Mouse (Mus musculus) testis, adult 2 months (tissue): ENCODE data around the gene Retn. TPM values are rescaled to one million over a fixed set of nuclear protein-coding genes. Genes with fewer than 3 reads are reported as not detected.

Source experiments
- H3K27ac ChIP-seq: fragments of 200-500 bp; 2 replicates; pipeline ENCODE4 v1.5.1; 2012; ENCODE audit warnings: low read depth, low read length; ENCODE audit not compliant: control insufficient read depth, insufficient read depth
- H3K27me3 ChIP-seq: fragments of 200-500 bp; 2 replicates; pipeline ENCODE4 v1.6.1; 2012; ENCODE audit warnings: mild to moderate bottlenecking, low read length, moderate library complexity; ENCODE audit not compliant: control insufficient read depth, insufficient read depth
- H3K36me3 ChIP-seq: fragments of 200-500 bp; 2 replicates; pipeline ENCODE4 v1.6.1; 2012; ENCODE audit warnings: mild to moderate bottlenecking, low read length; ENCODE audit not compliant: control insufficient read depth, insufficient read depth
- H3K4me1 ChIP-seq: fragments of 200-500 bp; 2 replicates; pipeline ENCODE4 v1.6.1; 2012; ENCODE audit warnings: low read length; ENCODE audit not compliant: control insufficient read depth, insufficient read depth
- H3K4me3 ChIP-seq: fragments of 200-500 bp; 2 replicates; pipeline ENCODE4 v1.5.1; 2012; ENCODE audit warnings: low read depth, mild to moderate bottlenecking, low read length, moderate library complexity, mixed read lengths; ENCODE audit not compliant: control insufficient read depth
- CTCF ChIP-seq: fragments of 200-500 bp; IDR thresholded peaks from 2 replicates; pipeline ENCODE4 v1.5.1; 2012; ENCODE audit warnings: low read depth, mild to moderate bottlenecking, inconsistent platforms, low read length, moderate library complexity; ENCODE audit not compliant: control insufficient read depth, insufficient read depth, insufficient replicate concordance
- POLR2A ChIP-seq: fragments of 200-500 bp; IDR thresholded peaks from 2 replicates; pipeline ENCODE4 v1.6.1; 2012; ENCODE audit warnings: low read depth, mild to moderate bottlenecking, inconsistent platforms, low read length, moderate library complexity; ENCODE audit not compliant: control insufficient read depth
- polyA plus RNA-seq: library from polyadenylated mRNA; depleted of rRNA; stranded (reverse); fragments of >200 nt; gene quantifications from 2 replicates; pipeline ENCODE4 v1.2.3, GENCODE M21; 2012; rRNA removed

The Retn gene
- polyA plus RNA-seq, 1 experiment: 3.7 TPM

GRCm38 (mm10) chr8:3687537-3687936, 32.0 kb downstream of the Retn start:
- TF ChIP-seq POLR2A (no peak), CTCF (no peak)
- Histone ChIP-seq H3K27me3 (no peaks in the 10 kb centered on the region), H3K4me3 (no peak overlapping the region), H3K4me1 (no peaks in the 10 kb centered on the region; the same call in 1 of the 2 replicates), H3K36me3 (no peaks in the 10 kb centered on the region), H3K27ac (no peak overlapping the region)

- Histone ChIP-seq H3K27me3 (no peaks in the 10 kb centered on the region), H3K4me3 (no peak overlapping the region), H3K27ac (no peak overlapping the region), H3K36me3 (no peaks in the 10 kb centered on the region), H3K4me1 (no peaks in the 10 kb centered on the region; the same call in 1 of the 2 replicates)
- TF ChIP-seq POLR2A: no peak
- no peak for TF ChIP-seq CTCF
Measured at GRCm38 (mm10) chr8:3690774-3691173, 35.2 kb downstream of the Retn start.

- TF ChIP-seq POLR2A (no peak), CTCF (no peak)
- Histone ChIP-seq H3K27me3 (no peaks in the 10 kb centered on the region), H3K4me3 (no peak within 1 kb of the TSS), H3K4me1 (no peaks in the 10 kb centered on the region), H3K27ac (no peak within 1 kb of the TSS), H3K36me3 (no peaks in the 10 kb centered on the region)
Measured at GRCm38 (mm10) chr8:3694121-3694520, 38.6 kb downstream of the Retn start, which contains the start of gene Fcer2a. Gene Fcer2a (minus strand): TSS chr8:3694175.

- H3K4me3 ChIP-seq: no peak overlapping the region
- TF ChIP-seq CTCF (no peak), POLR2A (no peak)
- no peaks in the 10 kb centered on the region for H3K4me1 ChIP-seq
- H3K27me3 ChIP-seq: no peaks in the 10 kb centered on the region
- no peak overlapping the region for H3K27ac ChIP-seq
- H3K36me3 ChIP-seq: no peaks in the 10 kb centered on the region
Measured at GRCm38 (mm10) chr8:3701491-3701890, 45.9 kb downstream of the Retn start.

GRCm38 (mm10) chr8:3705711-3706110, 50.1 kb downstream of the Retn start:
- no peak overlapping the region for H3K4me3 ChIP-seq
- no peaks in the 10 kb centered on the region for H3K4me1 ChIP-seq
- TF ChIP-seq POLR2A (no peak), CTCF (no peak)
- no peaks in the 10 kb centered on the region for H3K36me3 ChIP-seq
- H3K27ac ChIP-seq: no peak overlapping the region
- H3K27me3 ChIP-seq: no peaks in the 10 kb centered on the region

- Histone ChIP-seq H3K4me1 (no peaks in the 10 kb centered on the region), H3K36me3 (no peaks in the 10 kb centered on the region), H3K4me3 (no peak overlapping the region), H3K27ac (no peak overlapping the region), H3K27me3 (no peaks in the 10 kb centered on the region)
- no peak for TF ChIP-seq CTCF
- no peak for TF ChIP-seq POLR2A
Measured at GRCm38 (mm10) chr8:3707611-3708010, 52.0 kb downstream of the Retn start.

Other genes with a start within 250 kb of the Retn start
- gene Pex11g, start 188.1 kb upstream of the Retn start, polyA plus RNA-seq: 47.9 and 51.1 TPM in 2 replicates
- gene Tex45, start 184.9 kb upstream of the Retn start, polyA plus RNA-seq: 72.2 and 114 TPM in 2 replicates
- 3.8 and 3.9 TPM in 2 replicates for gene Zfp358, start 162.6 kb upstream of the Retn start, polyA plus RNA-seq
- 39.7 and 46.5 TPM in 2 replicates for gene Mcoln1, start 155.3 kb upstream of the Retn start, polyA plus RNA-seq
- 12.4 and 17.8 TPM in 2 replicates for gene Pnpla6, start 140.4 kb upstream of the Retn start, polyA plus RNA-seq
- gene C330021F23Rik, start 87.8 kb upstream of the Retn start, polyA plus RNA-seq: 0.14 TPM in 1 of 2 replicates, not detected in the other
- gene Camsap3, start 68.5 kb upstream of the Retn start, polyA plus RNA-seq: 28.7 and 34.4 TPM in 2 replicates
- gene Xab2, start 34.5 kb upstream of the Retn start, polyA plus RNA-seq: 58.6 and 65.9 TPM in 2 replicates
- gene Pet100, start 34.2 kb upstream of the Retn start, polyA plus RNA-seq: 23.6 and 31.5 TPM in 2 replicates
- gene Pcp2, start 30.2 kb upstream of the Retn start, polyA plus RNA-seq: not detected in 2 replicates
- 81.4 and 134 TPM in 2 replicates for gene Stxbp2, start 24.8 kb upstream of the Retn start, polyA plus RNA-seq
- gene Mcemp1, start 10.0 kb downstream of the Retn start, polyA plus RNA-seq: 0.06 and 0.44 TPM in 2 replicates
- 0.45 and 0.59 TPM in 2 replicates for gene Fcor, start 16.6 kb downstream of the Retn start, polyA plus RNA-seq
- gene Trappc5, start 20.5 kb downstream of the Retn start, polyA plus RNA-seq: 13.6 TPM in 2 replicates
- gene Fcer2a, start 38.4 kb downstream of the Retn start, polyA plus RNA-seq: 0.12 and 0.23 TPM in 2 replicates
- gene Clec4g, start 64.9 kb downstream of the Retn start, polyA plus RNA-seq: 17.6 and 42.1 TPM in 2 replicates
- 0.08 TPM in 1 of 2 replicates, not detected in the other for gene Cd209a, start 93.2 kb downstream of the Retn start, polyA plus RNA-seq
- not detected in 2 replicates for gene Cd209e, start 198.5 kb downstream of the Retn start, polyA plus RNA-seq
- 0.12 TPM in 1 of 2 replicates, not detected in the other for gene Cd209d, start 222.8 kb downstream of the Retn start, polyA plus RNA-seq